Mouse (Mus musculus) B cell, adult 62 days (primary cell): Measurements from ENCODE around the gene Gm21977. TPM values are rescaled to one million over a fixed set of nuclear protein-coding genes. Genes with fewer than 3 reads are reported as not detected.

Experiments used
- total RNA-seq: library from RNA; stranded (reverse); gene quantifications from 4 replicates; pipeline ENCODE4 v1.2.4, GENCODE M21; 2023

Gm21977 gene
- total RNA-seq, result not detected in 4 replicates

GRCm38 (mm10) chr14:42853377-42853776, at the start of gene Gm21977:
Gene Gm21977 (minus strand): TSS chr14:42853477.

Other genes with a start within 250 kb of the Gm21977 start
- not detected in 4 replicates for gene Gm3633, start 211.6 kb downstream of the Gm21977 start, total RNA-seq
- gene Gm10378, start 197.5 kb downstream of the Gm21977 start, total RNA-seq, result not detected in 4 replicates
- gene Gm3015, start 84.7 kb downstream of the Gm21977 start, total RNA-seq, result not detected in 4 replicates
- not detected in 4 replicates for gene Gm10377, start 55.5 kb downstream of the Gm21977 start, total RNA-seq
- not detected in 4 replicates for gene Gm8082, start 140.1 kb upstream of the Gm21977 start, total RNA-seq
- not detected in 4 replicates for gene Gm10376, start 162.2 kb upstream of the Gm21977 start, total RNA-seq
- gene Gm8094, start 223.2 kb upstream of the Gm21977 start, total RNA-seq, result not detected in 4 replicates
- not detected in 4 replicates for gene Gm8104, start 247.1 kb upstream of the Gm21977 start, total RNA-seq